8 mouse cellular contexts compared by ENCODE assay signal in genomic region chr10:75921026-75921725, GRCm38 (mm10). TPM values are rescaled to one million over a fixed set of nuclear protein-coding genes. Genes with fewer than 3 reads are reported as not detected.
DNase-seq lines count a peak whose midpoint lies in the region; ATAC-seq and TF ChIP-seq lines count a peak whose summit lies in the region.

TSS of gene Smarcb1 (minus strand) at chr10:75921617.

- WGBS in embryonic facial prominence, embryonic 14.5 days: under 1% methylated on average over 52 of the region's 76 CpGs
- under 1% methylated on average over 76 of the region's 76 CpGs for WGBS in heart, adult 2 months
- under 1% methylated on average over 66 of the region's 76 CpGs for WGBS in limb, embryonic 14.5 days
- WGBS in midbrain, postnatal 0 days: under 1% methylated on average over 73 of the region's 76 CpGs

- peak within 1 kb of the TSS; percentile 64 for H3K4me2 ChIP-seq in embryonic facial prominence, embryonic 14.5 days (ENCODE audit: low read depth, low read length)
- peak within 1 kb of the TSS; percentile 70 for H3K4me2 ChIP-seq in limb, embryonic 14.5 days (replicated peaks; ENCODE audit: low read depth, low read length, severe bottlenecking)
- H3K4me2 ChIP-seq in midbrain, postnatal 0 days (ENCODE audit: low read depth, low read length, poor library complexity, severe bottlenecking): peak within 1 kb of the TSS; percentile 71

- peaks cover 16% of the 10 kb centered on the region for H3K4me1 ChIP-seq in embryonic facial prominence, embryonic 14.5 days (ENCODE audit: control insufficient read depth, insufficient read depth, low read length)
- peaks cover 5% of the 10 kb centered on the region for H3K4me1 ChIP-seq in heart, adult 2 months (ENCODE audit: control insufficient read depth, insufficient read depth, low read length)
- H3K4me1 ChIP-seq in limb, embryonic 14.5 days (ENCODE audit: control insufficient read depth, insufficient read depth, low read length): peaks cover 24% of the 10 kb centered on the region
- H3K4me1 ChIP-seq in midbrain, postnatal 0 days (ENCODE audit: insufficient read depth, low read length): peaks cover 7% of the 10 kb centered on the region; the same call in 1 of the 2 replicates

- intact Hi-C loops in heart, adult 2 months (cut with DNase I): loop anchor here (2.0 kb wide), 2 partner anchors 20 to 30 kb away; no protein-coding TSS in a partner anchor

- peak; percentile 56 for TF ChIP-seq POLR2A in heart, adult 2 months (IDR thresholded peaks at IDR 0.05; ENCODE audit: insufficient read depth, low read depth, low read length)
- TF ChIP-seq POLR2A in limb, embryonic 14.5 days (IDR thresholded peaks at IDR 0.05; ENCODE audit: borderline replicate concordance, extremely low read depth, insufficient read depth, insufficient read length): 0 out of 2 replicates have a peak, but pooled peaks have one; percentile 74

- peak within 1 kb of the TSS; percentile 96 for H3K27ac ChIP-seq in embryonic facial prominence, embryonic 14.5 days (replicated peaks; ENCODE audit: low read depth, low read length)
- peak within 1 kb of the TSS; percentile 91 for H3K27ac ChIP-seq in heart, adult 2 months
- peak within 1 kb of the TSS; percentile 92 for H3K27ac ChIP-seq in limb, embryonic 14.5 days (replicated peaks; ENCODE audit: low read depth, low read length)
- H3K27ac ChIP-seq in midbrain, postnatal 0 days (ENCODE audit: low read depth, low read length): peak within 1 kb of the TSS; percentile 93

- H3K9me3 ChIP-seq in embryonic facial prominence, embryonic 14.5 days (ENCODE audit: control insufficient read depth, low read length): no peaks in the 10 kb centered on the region
- no peaks in the 10 kb centered on the region for H3K9me3 ChIP-seq in limb, embryonic 14.5 days (ENCODE audit: control insufficient read depth, low read length)
- H3K9me3 ChIP-seq in midbrain, postnatal 0 days (ENCODE audit: low read length): no peaks in the 10 kb centered on the region

- peaks cover 2% of the 10 kb centered on the region for H3K79me2 ChIP-seq in heart, adult 2 months (replicated peaks; ENCODE audit: control insufficient read depth, insufficient read depth, low read length)

- no peaks in the 10 kb centered on the region for H3K27me3 ChIP-seq in embryonic facial prominence, embryonic 14.5 days (replicated peaks; ENCODE audit: control insufficient read depth, insufficient read depth, low read length)
- H3K27me3 ChIP-seq in heart, adult 2 months (ENCODE audit: control insufficient read depth, insufficient read depth, low read length): no peaks in the 10 kb centered on the region
- no peaks in the 10 kb centered on the region for H3K27me3 ChIP-seq in limb, embryonic 14.5 days (ENCODE audit: control insufficient read depth, insufficient read depth, low read length)
- no peaks in the 10 kb centered on the region for H3K27me3 ChIP-seq in midbrain, postnatal 0 days (ENCODE audit: insufficient read depth, low read length)

- peak within 1 kb of the TSS; percentile 98 for H3K4me3 ChIP-seq in embryonic facial prominence, embryonic 14.5 days (ENCODE audit: low read depth, low read length)
- peak within 1 kb of the TSS; percentile 97 for H3K4me3 ChIP-seq in heart, adult 2 months
- peak within 1 kb of the TSS; percentile 80 for H3K4me3 ChIP-seq in limb, embryonic 14.5 days (replicated peaks; ENCODE audit: low read length)
- peak within 1 kb of the TSS; percentile 81 for H3K4me3 ChIP-seq in midbrain, postnatal 0 days (ENCODE audit: low read depth, low read length)

- peak within 1 kb of the TSS; percentile 96 for H3K9ac ChIP-seq in embryonic facial prominence, embryonic 14.5 days (ENCODE audit: low read depth, low read length)
- H3K9ac ChIP-seq in heart, adult 2 months (ENCODE audit: low read depth, low read length): peak within 1 kb of the TSS; percentile 92
- peak within 1 kb of the TSS; percentile 94 for H3K9ac ChIP-seq in limb, embryonic 14.5 days (ENCODE audit: low read depth, low read length, severe bottlenecking)
- peak within 1 kb of the TSS; percentile 91 for H3K9ac ChIP-seq in midbrain, postnatal 0 days (replicated peaks; ENCODE audit: low read length, poor library complexity, severe bottlenecking)

- no peak for TF ChIP-seq CTCF in heart, adult 2 months (IDR thresholded peaks at IDR 0.05)
- no peak for TF ChIP-seq CTCF in midbrain, postnatal 0 days (IDR thresholded peaks at IDR 0.05)

- ATAC-seq in embryonic facial prominence, embryonic 14.5 days (ENCODE audit: low read depth): peak; percentile 94
- peak; percentile 91 for ATAC-seq in limb, embryonic 14.5 days (ENCODE audit: low FRiP score, low read depth)
- ATAC-seq in midbrain, postnatal 0 days (ENCODE audit: low FRiP score): peak; percentile 93

- peak; percentile 94 for DNase-seq in 3134 (ENCODE audit: extremely low read depth, insufficient read length, low spot score)
- peak; percentile 80 to 83 for DNase-seq in adrenal gland, postnatal 4 days (ENCODE audit: low spot score in 2 of 2)
- peak; percentile 98 for DNase-seq in embryonic facial prominence, embryonic 14.5 days (ENCODE audit: low spot score)
- peak; percentile 96 to 97 for DNase-seq in heart, adult 2 months
- DNase-seq in kidney, adult 9 months: peak; percentile 97
- peak; percentile 95 for DNase-seq in limb, embryonic 14.5 days (ENCODE audit: low spot score)
- peak; percentile 98 for DNase-seq in midbrain, postnatal 0 days (ENCODE audit: low spot score)
- peak; percentile 88 to 94 for DNase-seq in spleen, postnatal 14 days (ENCODE audit: low spot score in 2 of 2)

- H3K36me3 ChIP-seq in embryonic facial prominence, embryonic 14.5 days (ENCODE audit: control insufficient read depth, insufficient read depth, low read length): peaks cover 36% of the 10 kb centered on the region
- no peaks in the 10 kb centered on the region for H3K36me3 ChIP-seq in heart, adult 2 months (ENCODE audit: control insufficient read depth, insufficient read depth, low read length)
- peaks cover 55% of the 10 kb centered on the region for H3K36me3 ChIP-seq in limb, embryonic 14.5 days (ENCODE audit: control insufficient read depth, insufficient read depth, low read length)
- peaks cover 2% of the 10 kb centered on the region; the same call in 1 of the 2 replicates for H3K36me3 ChIP-seq in midbrain, postnatal 0 days (ENCODE audit: insufficient read depth, low read length)

- no peak for TF ChIP-seq EP300 in heart, adult 2 months (IDR thresholded peaks at IDR 0.05; ENCODE audit: insufficient read depth, low read depth, low read length)

RNA-seq across cellular contexts. Expression of gene Smarcb1, which starts in this region (rescaled TPM):
- 10 to 100 TPM; 91.2 to 95.2 TPM for total RNA-seq in adrenal gland, postnatal 4 days (2021)
- polyA plus RNA-seq in embryonic facial prominence, embryonic 14.5 days (2014; fragmentation: Nextera tagmentation; extraction: Ambion mirVana): 150 and 173 TPM in 2 replicates
- 10 to 100 TPM; 21.1 to 23.3 TPM for total RNA-seq in heart, adult 2 months (2021)
- 19.6 and 20.0 TPM in 2 replicates for polyA plus RNA-seq in heart, adult 2 months (2012; rRNA removed)
- 116 and 120 TPM in 2 replicates for polyA plus RNA-seq in limb, embryonic 14.5 days (2012; rRNA removed)
- polyA plus RNA-seq in limb, embryonic 14.5 days (2014; fragmentation: Nextera tagmentation; extraction: Ambion mirVana): 177 and 193 TPM in 2 replicates
- 145 and 147 TPM in 2 replicates for total RNA-seq in midbrain, postnatal 0 days (2014; rRNA removed)
- 205 and 219 TPM in 2 replicates for polyA plus RNA-seq in midbrain, postnatal 0 days (2015; fragmentation: Nextera tagmentation; extraction: Ambion mirVana)

Comparison
In these comparisons a context has a peak if more than half of its experiments do, and no peak if none do; other contexts are left out.
1. Peak in every context shown above with its lines: DNase-seq, ATAC-seq, H3K4me3 ChIP-seq and H3K27ac ChIP-seq.